Mouse (Mus musculus) C3H10T1/2 (cell line): ENCODE measurements around the gene Gne. TPM values are rescaled to one million over a fixed set of nuclear protein-coding genes. Genes with fewer than 3 reads are reported as not detected.

Experiments
- polyA plus RNA-seq, 2 experiments: library from polyadenylated mRNA; unstranded; fragments of >200 nt; fragmentation: generic; extraction: Trizol; gene quantifications; one replicate each; pipeline ENCODE4 v1.2.1; 2012; ENCODE audit warnings: missing spikeins in 2 of 2

Gene Gne
- polyA plus RNA-seq, result 10 to 100 TPM; 23.0 to 24.6 TPM

DNA sequence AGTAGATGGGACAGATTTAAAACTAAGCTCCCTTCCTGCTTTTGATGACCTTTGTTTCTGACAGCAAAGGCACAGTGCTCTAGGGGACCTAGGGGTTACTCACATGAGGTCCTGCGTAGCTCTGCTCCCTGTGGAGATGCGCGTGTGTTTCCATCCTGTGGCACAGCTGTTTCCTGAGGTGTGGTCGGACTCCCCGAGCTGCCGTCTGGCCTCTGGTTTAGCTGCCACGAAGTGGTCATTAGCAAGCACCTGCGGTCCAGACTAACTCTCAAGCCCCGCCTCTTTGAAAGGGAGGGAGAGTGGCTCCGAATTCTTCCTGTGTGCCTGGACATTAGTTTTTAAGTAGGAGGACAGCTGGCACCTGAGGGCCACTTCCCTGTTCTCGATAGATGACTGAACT is at the start of gene Gne:
Gne (minus strand) TSS at position 233 of the 400 bp plus-strand sequence.

GRCm38 (mm10) chr4:44004126-44004525 is 79.9 kb downstream of the Gne start, which contains the start of gene Clta:
Gene Clta (plus strand): TSS chr4:44004452.

Other genes with a start within 250 kb of the Gne start
- not detected for gene Olfr157, start 244.0 kb downstream of the Gne start, polyA plus RNA-seq
- gene Olfr155, start 232.6 kb downstream of the Gne start, polyA plus RNA-seq, result not detected
- gene Reck, start 208.6 kb downstream of the Gne start, polyA plus RNA-seq, result 1 to 10 TPM in 1 of 2 experiments, under 1 TPM in 1; 0.06 to 6.3 TPM
- gene Glipr2, start 126.8 kb downstream of the Gne start, polyA plus RNA-seq, result 10 to 100 TPM; 45.6 to 68.0 TPM
- gene Ccin, start 100.7 kb downstream of the Gne start, polyA plus RNA-seq, result under 1 TPM in 1 of 2 experiments, not detected in 1; 0.09 TPM
- gene Clta, start 79.7 kb downstream of the Gne start, polyA plus RNA-seq, result 100 to 1,000 TPM; 487 to 576 TPM
- gene Rnf38, start 149.6 kb upstream of the Gne start, polyA plus RNA-seq, result 1 to 10 TPM; 1.2 to 9.6 TPM
- gene Melk, start 216.7 kb upstream of the Gne start, polyA plus RNA-seq, result 10 to 100 TPM in 1 of 2 experiments, 1 to 10 TPM in 1; 9.1 to 19.8 TPM